Mouse (Mus musculus) C2C12 (cell line): ENCODE data around the gene Slc2a8. TPM values are rescaled to one million over a fixed set of nuclear protein-coding genes. Genes with fewer than 3 reads are reported as not detected.

Experiments
- H3K27me3 ChIP-seq: one replicate; pipeline ENCODE4 v1.6.1; 2011; ENCODE audit not compliant: control insufficient read depth, insufficient read depth, insufficient read length
- H3K36me3 ChIP-seq: one replicate; pipeline ENCODE4 v1.6.1; 2011; ENCODE audit not compliant: control insufficient read depth, insufficient read depth
- H3K4me3 ChIP-seq: one replicate; pipeline ENCODE4 v1.5.1; 2011; ENCODE audit warnings: mild to moderate bottlenecking, control low read depth; ENCODE audit not compliant: poor library complexity, insufficient read depth, severe bottlenecking
- H3K79me2 ChIP-seq: one replicate; pipeline ENCODE4 v1.6.1; 2011; ENCODE audit not compliant: control insufficient read depth, insufficient read depth
- H3K79me3 ChIP-seq: one replicate; pipeline ENCODE4 v1.6.1; 2011; ENCODE audit warnings: low read depth, control low read depth
- H3ac ChIP-seq: one replicate; pipeline ENCODE3; 2011; ENCODE audit warnings: low read depth; ENCODE audit not compliant: control insufficient read depth, insufficient read length
- CEBPB ChIP-seq: IDR thresholded peaks from one replicate; pipeline ENCODE4 v1.6.1; 2011; ENCODE audit warnings: low read depth, mild to moderate bottlenecking, control low read depth, moderate library complexity
- CTCF ChIP-seq: IDR thresholded peaks from one replicate; pipeline ENCODE4 v1.5.1; 2011; ENCODE audit not compliant: control insufficient read depth, insufficient read depth, insufficient read length
- FOSL1 ChIP-seq: IDR thresholded peaks from one replicate; pipeline ENCODE4 v1.8.0; 2011; ENCODE audit warnings: mild to moderate bottlenecking, low read length; ENCODE audit not compliant: poor library complexity, insufficient read depth, severe bottlenecking
- MAX ChIP-seq: IDR thresholded peaks from one replicate; pipeline ENCODE4 v1.6.1; 2011; ENCODE audit warnings: mild to moderate bottlenecking, control low read depth
- MYOD1 ChIP-seq: IDR thresholded peaks from one replicate; pipeline ENCODE4 v1.6.1; 2011; ENCODE audit warnings: low read depth; ENCODE audit not compliant: control insufficient read depth, insufficient read length
- MYOG ChIP-seq: IDR thresholded peaks from one replicate; pipeline ENCODE4 v1.6.1; 2011; ENCODE audit not compliant: control insufficient read depth, insufficient read length; ENCODE audit errors: extremely low read depth
- USF1 ChIP-seq: IDR thresholded peaks from one replicate; pipeline ENCODE4 v1.6.1; 2011; ENCODE audit warnings: low read depth, mild to moderate bottlenecking, control low read depth, moderate library complexity
- polyA plus RNA-seq: library from polyadenylated mRNA; unstranded; fragments of >200 nt; fragmentation: generic; extraction: Trizol; gene quantifications from one replicate; pipeline ENCODE4 v1.2.1, GENCODE M21; 2012; ENCODE audit warnings: missing spikeins

The Slc2a8 gene
- polyA plus RNA-seq, 1 experiment: 4.3 TPM

GRCm38 (mm10) chr2:32964659-32965457 is 17.0 kb downstream of the Slc2a8 start:
- Histone ChIP-seq H3K4me3 (peak overlapping the region; percentile 92), H3K36me3 (peaks cover 32% of the 10 kb centered on the region), H3K27me3 (no peaks in the 10 kb centered on the region), H3K79me2 (peaks cover 58% of the 10 kb centered on the region), H3ac (peak overlapping the region; percentile 58), H3K79me3 (peaks cover 34% of the 10 kb centered on the region)
- TF ChIP-seq CTCF: no peak
- no peak for TF ChIP-seq MAX
- no peak for TF ChIP-seq USF1
- no peak for TF ChIP-seq MYOG
- no peak for TF ChIP-seq FOSL1
- TF ChIP-seq CEBPB: no peak
- TF ChIP-seq MYOD1: no peak

- Histone ChIP-seq H3ac (peak overlapping the region; percentile 38), H3K4me3 (peak overlapping the region; percentile 92), H3K79me2 (peaks cover 58% of the 10 kb centered on the region), H3K79me3 (peaks cover 34% of the 10 kb centered on the region), H3K36me3 (peaks cover 35% of the 10 kb centered on the region), H3K27me3 (no peaks in the 10 kb centered on the region)
- TF ChIP-seq MYOG: no peak
- TF ChIP-seq MYOD1: no peak
- TF ChIP-seq CTCF: no peak
- no peak for TF ChIP-seq MAX
- TF ChIP-seq USF1: no peak
- no peak for TF ChIP-seq CEBPB
- TF ChIP-seq FOSL1: no peak
These were observed 17.9 kb downstream of the Slc2a8 start for GRCm38 (mm10) chr2:32963981-32964380.

- Histone ChIP-seq H3K79me3 (peaks cover 34% of the 10 kb centered on the region), H3K27me3 (no peaks in the 10 kb centered on the region), H3ac (peak overlapping the region; percentile 93), H3K79me2 (peaks cover 58% of the 10 kb centered on the region), H3K36me3 (peaks cover 35% of the 10 kb centered on the region), H3K4me3 (peak overlapping the region; percentile 92)
- TF ChIP-seq FOSL1 (no peak), CEBPB (no peak), MAX (no peak), MYOD1 (no peak), CTCF (no peak), USF1 (no peak), MYOG (no peak)
These were observed 18.3 kb downstream of the Slc2a8 start for GRCm38 (mm10) chr2:32963544-32963943.

GRCm38 (mm10) chr2:32962875-32963220 is 19.0 kb downstream of the Slc2a8 start:
- peak overlapping the region; percentile 93 for H3ac ChIP-seq
- peaks cover 41% of the 10 kb centered on the region for H3K36me3 ChIP-seq
- no peaks in the 10 kb centered on the region for H3K27me3 ChIP-seq
- peaks cover 34% of the 10 kb centered on the region for H3K79me3 ChIP-seq
- peak overlapping the region; percentile 92 for H3K4me3 ChIP-seq
- no peak for TF ChIP-seq MYOG
- no peak for TF ChIP-seq USF1
- peaks cover 55% of the 10 kb centered on the region for H3K79me2 ChIP-seq

GRCm38 (mm10) chr2:32962062-32962874 is 19.6 kb downstream of the Slc2a8 start:
- Histone ChIP-seq H3K79me3 (peaks cover 34% of the 10 kb centered on the region), H3ac (peak overlapping the region; percentile 93), H3K36me3 (peaks cover 47% of the 10 kb centered on the region), H3K4me3 (peak overlapping the region; percentile 92), H3K79me2 (peaks cover 50% of the 10 kb centered on the region), H3K27me3 (no peaks in the 10 kb centered on the region)
- peak; percentile 12 for TF ChIP-seq MAX
- no peak for TF ChIP-seq FOSL1
- no peak for TF ChIP-seq CEBPB
- TF ChIP-seq CTCF: no peak
